Mouse (Mus musculus) olfactory bulb, adult 2 months (tissue): ENCODE data around the gene Golim4.

Experiments
- CTCF ChIP-seq: fragments of 200-500 bp; IDR thresholded peaks from 2 replicates; pipeline ENCODE4 v1.5.1; 2012; ENCODE audit warnings: low read depth, mild to moderate bottlenecking, low read length, moderate library complexity; ENCODE audit not compliant: insufficient read depth
- POLR2A ChIP-seq: fragments of 200-500 bp; IDR thresholded peaks from 2 replicates; pipeline ENCODE4 v1.6.1; 2012; ENCODE audit warnings: mild to moderate bottlenecking, low read depth, low read length, moderate library complexity; ENCODE audit not compliant: insufficient read depth

- no peak for TF ChIP-seq POLR2A
- no peak for TF ChIP-seq CTCF
Measured at GRCm38 (mm10) chr3:75834827-75835226, 121.9 kb downstream of the Golim4 start.
